Mouse (Mus musculus) C2C12 (cell line): Measurements from ENCODE around the gene Ssr3.

Experiments used
- CEBPB ChIP-seq: IDR thresholded peaks from one replicate; pipeline ENCODE4 v1.6.1; 2011; ENCODE audit warnings: low read depth, mild to moderate bottlenecking, control low read depth, moderate library complexity
- CTCF ChIP-seq: IDR thresholded peaks from one replicate; pipeline ENCODE4 v1.5.1; 2011; ENCODE audit not compliant: control insufficient read depth, insufficient read depth, insufficient read length
- FOSL1 ChIP-seq: IDR thresholded peaks from one replicate; pipeline ENCODE4 v1.8.0; 2011; ENCODE audit warnings: mild to moderate bottlenecking, low read length; ENCODE audit not compliant: poor library complexity, insufficient read depth, severe bottlenecking
- MAX ChIP-seq: IDR thresholded peaks from one replicate; pipeline ENCODE4 v1.6.1; 2011; ENCODE audit warnings: mild to moderate bottlenecking, control low read depth
- USF1 ChIP-seq: IDR thresholded peaks from one replicate; pipeline ENCODE4 v1.6.1; 2011; ENCODE audit warnings: low read depth, mild to moderate bottlenecking, control low read depth, moderate library complexity

DNA sequence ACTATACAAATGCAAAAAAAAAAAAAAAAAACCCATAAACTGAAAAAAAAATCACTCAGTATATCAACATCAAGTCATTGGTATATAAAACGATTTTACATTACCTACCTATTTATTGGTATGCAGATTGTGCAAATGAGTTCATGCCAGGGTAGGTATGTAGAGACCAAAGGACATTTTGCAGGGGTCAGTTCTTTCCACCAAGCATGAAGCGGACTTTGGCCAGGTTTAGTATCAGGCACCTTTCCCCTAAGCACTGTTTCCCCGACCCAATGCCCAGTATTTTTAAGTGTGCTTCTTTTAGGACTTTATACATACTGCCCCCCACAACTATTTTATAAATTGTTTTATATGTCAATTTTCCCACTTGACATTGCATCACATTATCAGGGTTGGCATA, 27.3 kb upstream of the Ssr3 start:
- TF ChIP-seq CTCF (no peak), CEBPB (no peak), MAX (no peak), FOSL1 (no peak), USF1 (no peak)
